Mouse (Mus musculus): Measurements from ENCODE around the gene Exoc6b. TPM values are rescaled to one million over a fixed set of nuclear protein-coding genes. Genes with fewer than 3 reads are reported as not detected.

The Exoc6b gene
- polyA plus RNA-seq, 1 experiment = 7.7 TPM

DNA sequence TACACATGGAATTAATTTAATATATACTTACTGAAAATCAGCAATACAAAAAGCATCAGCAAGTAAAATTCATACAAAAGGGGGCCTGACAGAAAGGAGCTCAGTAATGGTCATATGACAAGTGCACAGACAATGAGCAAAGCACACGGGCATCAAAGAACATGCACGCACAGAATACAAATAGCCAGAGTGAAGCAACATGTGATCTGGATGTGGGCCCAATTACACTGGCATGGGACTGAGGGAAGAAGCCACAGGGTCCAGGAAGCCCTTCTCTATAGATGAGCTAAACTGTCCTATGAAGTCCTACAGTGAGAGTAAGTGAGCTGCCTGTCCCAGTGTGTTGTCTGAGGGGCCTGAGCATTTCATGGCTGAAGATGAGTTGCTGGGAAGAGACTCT is 376.1 kb downstream of the Exoc6b start:
- H3K79me3 ChIP-seq (ENCODE audit: low read depth) = no peaks in the 10 kb centered on the region
- no peak for TF ChIP-seq FOSL1 (IDR thresholded peaks at IDR 0.05; ENCODE audit: insufficient read depth, low read length, poor library complexity, severe bottlenecking)
- no peak for TF ChIP-seq MYOG (IDR thresholded peaks at IDR 0.05; ENCODE audit: control insufficient read depth, extremely low read depth, insufficient read length)
- TF ChIP-seq MYOD1 (IDR thresholded peaks at IDR 0.05; ENCODE audit: control insufficient read depth, insufficient read length, low read depth) = no peak
- no peak for TF ChIP-seq USF1 (IDR thresholded peaks at IDR 0.05; ENCODE audit: low read depth)
- H3K27me3 ChIP-seq (ENCODE audit: control insufficient read depth, insufficient read depth, insufficient read length) = no peaks in the 10 kb centered on the region
- no peak overlapping the region for H3K4me3 ChIP-seq (ENCODE audit: insufficient read depth, poor library complexity, severe bottlenecking)
- no peak overlapping the region for H3ac ChIP-seq (ENCODE audit: control insufficient read depth, insufficient read length, low read depth)
- no peaks in the 10 kb centered on the region for H3K36me3 ChIP-seq (ENCODE audit: control insufficient read depth, insufficient read depth)
- no peaks in the 10 kb centered on the region for H3K79me2 ChIP-seq (ENCODE audit: control insufficient read depth, insufficient read depth)

DNA sequence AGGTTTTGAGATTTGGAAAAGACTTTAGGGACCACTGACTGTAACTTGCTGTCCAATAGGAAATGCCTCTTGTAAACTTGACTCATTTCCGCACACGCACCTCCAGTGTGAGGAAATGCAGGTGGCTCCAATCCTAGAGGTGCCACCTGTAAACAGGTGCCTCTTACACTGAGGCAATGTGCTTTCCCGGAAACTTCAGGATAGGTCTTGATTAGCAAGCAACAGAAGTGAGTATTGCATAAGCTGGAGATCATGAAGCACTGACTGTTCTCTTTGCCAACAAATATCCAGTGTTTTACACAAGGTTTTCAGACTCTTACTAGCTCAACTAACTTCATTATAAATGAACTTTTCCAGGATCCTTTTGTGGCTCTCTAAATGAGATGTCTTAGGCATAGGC is 377.4 kb downstream of the Exoc6b start:
- TF ChIP-seq MYOD1 (IDR thresholded peaks at IDR 0.05; ENCODE audit: control insufficient read depth, insufficient read length, low read depth) (no peak), USF1 (IDR thresholded peaks at IDR 0.05; ENCODE audit: low read depth) (no peak), CTCF (IDR thresholded peaks at IDR 0.05; ENCODE audit: control insufficient read depth, insufficient read depth, insufficient read length) (no peak), MAX (IDR thresholded peaks at IDR 0.05) (no peak), MYOG (IDR thresholded peaks at IDR 0.05; ENCODE audit: control insufficient read depth, extremely low read depth, insufficient read length) (no peak), FOSL1 (IDR thresholded peaks at IDR 0.05; ENCODE audit: insufficient read depth, low read length, poor library complexity, severe bottlenecking) (no peak), CEBPB (IDR thresholded peaks at IDR 0.05; ENCODE audit: low read depth) (no peak)
- no peaks in the 10 kb centered on the region for H3K27me3 ChIP-seq (ENCODE audit: control insufficient read depth, insufficient read depth, insufficient read length)
- H3ac ChIP-seq (ENCODE audit: control insufficient read depth, insufficient read length, low read depth) = no peak overlapping the region
- no peaks in the 10 kb centered on the region for H3K79me3 ChIP-seq (ENCODE audit: low read depth)
- no peaks in the 10 kb centered on the region for H3K36me3 ChIP-seq (ENCODE audit: control insufficient read depth, insufficient read depth)
- no peaks in the 10 kb centered on the region for H3K79me2 ChIP-seq (ENCODE audit: control insufficient read depth, insufficient read depth)
- H3K4me3 ChIP-seq (ENCODE audit: insufficient read depth, poor library complexity, severe bottlenecking) = no peak overlapping the region

DNA sequence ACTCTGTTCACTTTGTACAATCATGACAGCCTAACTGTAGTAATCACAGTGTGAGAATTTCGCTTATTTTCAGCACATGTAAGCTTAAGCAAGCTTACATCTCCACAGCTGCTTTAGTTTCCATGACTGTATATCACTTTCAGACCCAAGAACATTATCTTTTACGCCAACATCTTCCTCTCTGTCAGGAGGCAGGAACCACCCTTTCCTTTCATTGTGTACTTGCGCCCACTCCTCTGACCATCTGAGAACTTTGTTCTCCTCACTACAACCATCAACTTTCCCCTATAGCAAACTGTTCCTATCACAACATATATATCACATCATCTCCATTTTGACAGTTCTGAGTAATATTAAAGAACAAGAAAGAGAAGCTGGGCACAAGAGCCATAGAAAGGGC is 391.5 kb downstream of the Exoc6b start:
- H3K36me3 ChIP-seq (ENCODE audit: control insufficient read depth, insufficient read depth) = no peaks in the 10 kb centered on the region
- H3K79me3 ChIP-seq (ENCODE audit: low read depth) = no peaks in the 10 kb centered on the region
- H3K79me2 ChIP-seq (ENCODE audit: control insufficient read depth, insufficient read depth) = no peaks in the 10 kb centered on the region
- H3ac ChIP-seq (ENCODE audit: control insufficient read depth, insufficient read length, low read depth) = no peak overlapping the region
- H3K27me3 ChIP-seq (ENCODE audit: control insufficient read depth, insufficient read depth, insufficient read length) = no peaks in the 10 kb centered on the region
- TF ChIP-seq CTCF (IDR thresholded peaks at IDR 0.05; ENCODE audit: control insufficient read depth, insufficient read depth, insufficient read length) (no peak), MAX (IDR thresholded peaks at IDR 0.05) (no peak), CEBPB (IDR thresholded peaks at IDR 0.05; ENCODE audit: low read depth) (no peak), MYOG (IDR thresholded peaks at IDR 0.05; ENCODE audit: control insufficient read depth, extremely low read depth, insufficient read length) (no peak), FOSL1 (IDR thresholded peaks at IDR 0.05; ENCODE audit: insufficient read depth, low read length, poor library complexity, severe bottlenecking) (no peak), USF1 (IDR thresholded peaks at IDR 0.05; ENCODE audit: low read depth) (no peak), MYOD1 (IDR thresholded peaks at IDR 0.05; ENCODE audit: control insufficient read depth, insufficient read length, low read depth) (no peak)
- H3K4me3 ChIP-seq (ENCODE audit: insufficient read depth, poor library complexity, severe bottlenecking) = no peak overlapping the region

DNA sequence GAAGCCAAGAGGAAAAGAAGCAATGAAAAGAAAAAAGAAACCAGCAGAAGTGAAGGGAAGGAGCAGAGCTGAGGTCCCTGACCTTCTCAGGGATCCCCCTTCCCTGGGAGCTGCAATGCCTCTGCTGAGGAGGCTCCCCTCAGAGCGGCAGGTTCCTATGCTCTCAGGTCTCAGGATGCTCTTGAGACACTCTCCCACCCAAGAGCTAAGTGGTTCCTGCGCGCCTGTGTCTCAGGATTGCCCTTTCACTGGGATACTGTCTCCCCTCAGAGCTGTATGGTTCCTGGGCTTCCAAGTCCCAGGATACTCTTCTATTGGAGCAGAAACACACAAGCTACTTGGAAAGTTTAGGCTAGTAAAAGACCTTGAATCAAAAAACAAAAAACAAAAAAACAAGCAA is 394.4 kb downstream of the Exoc6b start:
- no peaks in the 10 kb centered on the region for H3K79me2 ChIP-seq (ENCODE audit: control insufficient read depth, insufficient read depth)
- no peak for TF ChIP-seq CTCF (IDR thresholded peaks at IDR 0.05; ENCODE audit: control insufficient read depth, insufficient read depth, insufficient read length)
- no peak for TF ChIP-seq FOSL1 (IDR thresholded peaks at IDR 0.05; ENCODE audit: insufficient read depth, low read length, poor library complexity, severe bottlenecking)
- no peak for TF ChIP-seq USF1 (IDR thresholded peaks at IDR 0.05; ENCODE audit: low read depth)
- TF ChIP-seq CEBPB (IDR thresholded peaks at IDR 0.05; ENCODE audit: low read depth) = no peak
- TF ChIP-seq MYOG (IDR thresholded peaks at IDR 0.05; ENCODE audit: control insufficient read depth, extremely low read depth, insufficient read length) = no peak
- TF ChIP-seq MAX (IDR thresholded peaks at IDR 0.05) = no peak
- TF ChIP-seq MYOD1 (IDR thresholded peaks at IDR 0.05; ENCODE audit: control insufficient read depth, insufficient read length, low read depth) = no peak
- no peaks in the 10 kb centered on the region for H3K27me3 ChIP-seq (ENCODE audit: control insufficient read depth, insufficient read depth, insufficient read length)
- H3K4me3 ChIP-seq (ENCODE audit: insufficient read depth, poor library complexity, severe bottlenecking) = no peak overlapping the region
- no peak overlapping the region for H3ac ChIP-seq (ENCODE audit: control insufficient read depth, insufficient read length, low read depth)
- H3K36me3 ChIP-seq (ENCODE audit: control insufficient read depth, insufficient read depth) = no peaks in the 10 kb centered on the region
- H3K79me3 ChIP-seq (ENCODE audit: low read depth) = no peaks in the 10 kb centered on the region

DNA sequence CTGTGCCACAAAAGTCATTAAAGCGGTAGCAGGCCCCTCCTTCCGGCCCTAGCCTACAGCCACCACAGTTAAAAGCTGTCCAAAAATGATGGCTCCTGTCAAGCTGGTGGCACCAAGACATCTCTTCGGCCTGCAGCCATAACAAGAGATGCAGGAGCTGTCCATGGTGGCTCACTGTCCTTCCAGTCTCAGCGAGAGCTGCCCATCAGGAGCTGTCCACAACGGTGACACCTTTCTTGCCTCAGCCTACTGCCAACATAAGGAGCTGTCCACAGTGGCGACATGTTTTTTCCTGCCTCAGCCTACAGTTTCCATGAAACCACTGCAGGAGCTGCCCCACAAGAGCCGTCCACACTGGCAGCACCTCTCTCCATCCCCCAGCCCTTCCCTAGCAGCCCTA is 395.2 kb downstream of the Exoc6b start:
- TF ChIP-seq MYOG (IDR thresholded peaks at IDR 0.05; ENCODE audit: control insufficient read depth, extremely low read depth, insufficient read length) (no peak), MAX (IDR thresholded peaks at IDR 0.05) (no peak)
- Histone ChIP-seq H3K79me3 (ENCODE audit: low read depth) (no peaks in the 10 kb centered on the region), H3K79me2 (ENCODE audit: control insufficient read depth, insufficient read depth) (no peaks in the 10 kb centered on the region), H3K27me3 (ENCODE audit: control insufficient read depth, insufficient read depth, insufficient read length) (no peaks in the 10 kb centered on the region), H3K36me3 (ENCODE audit: control insufficient read depth, insufficient read depth) (no peaks in the 10 kb centered on the region), H3K4me3 (ENCODE audit: insufficient read depth, poor library complexity, severe bottlenecking) (no peak overlapping the region), H3ac (ENCODE audit: control insufficient read depth, insufficient read length, low read depth) (no peak overlapping the region)

DNA sequence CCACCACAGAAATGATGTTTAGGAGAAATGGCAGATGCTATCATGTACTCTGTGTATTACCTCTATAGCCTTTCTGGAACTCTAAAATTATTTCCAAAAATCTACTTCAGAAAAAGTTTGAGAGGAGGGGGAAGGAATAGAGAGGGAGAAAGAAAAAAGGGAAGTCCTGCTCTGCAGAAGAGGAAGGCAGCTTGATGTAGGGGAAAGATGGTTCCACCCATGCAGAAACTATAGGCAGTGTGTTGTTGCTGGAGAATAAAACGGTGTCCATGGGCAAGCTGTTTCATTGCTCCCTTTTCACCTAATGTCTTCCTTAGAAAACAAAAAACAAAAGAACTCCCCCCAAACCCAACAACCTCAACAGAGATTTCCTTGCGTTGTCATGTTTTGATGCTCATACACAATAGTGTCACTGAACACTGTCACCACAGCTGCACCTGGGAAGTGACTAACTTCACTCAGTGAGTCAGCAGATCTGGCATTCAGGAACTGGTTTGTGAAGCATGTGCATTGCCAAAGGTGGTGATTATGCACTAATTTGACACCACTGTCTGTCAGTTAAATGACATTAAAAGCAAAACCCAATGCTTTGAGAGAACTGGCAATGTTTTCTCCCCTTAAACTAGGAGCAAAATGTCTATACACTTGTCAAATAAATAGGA is 407.7 kb downstream of the Exoc6b start:
- H3K4me3 ChIP-seq (ENCODE audit: insufficient read depth, poor library complexity, severe bottlenecking) = no peak overlapping the region
- no peak overlapping the region for H3ac ChIP-seq (ENCODE audit: control insufficient read depth, insufficient read length, low read depth)
- no peaks in the 10 kb centered on the region for H3K27me3 ChIP-seq (ENCODE audit: control insufficient read depth, insufficient read depth, insufficient read length)
- H3K79me2 ChIP-seq (ENCODE audit: control insufficient read depth, insufficient read depth) = no peaks in the 10 kb centered on the region
- TF ChIP-seq MYOD1 (IDR thresholded peaks at IDR 0.05; ENCODE audit: control insufficient read depth, insufficient read length, low read depth) (peak; percentile 20), CTCF (IDR thresholded peaks at IDR 0.05; ENCODE audit: control insufficient read depth, insufficient read depth, insufficient read length) (no peak), CEBPB (IDR thresholded peaks at IDR 0.05; ENCODE audit: low read depth) (no peak), USF1 (IDR thresholded peaks at IDR 0.05; ENCODE audit: low read depth) (no peak)
- H3K36me3 ChIP-seq (ENCODE audit: control insufficient read depth, insufficient read depth) = no peaks in the 10 kb centered on the region
- no peaks in the 10 kb centered on the region for H3K79me3 ChIP-seq (ENCODE audit: low read depth)
